Mouse (Mus musculus) NIH3T3 (cell line): Measurements from ENCODE around the gene Trio.

Source experiments
- DNase-seq: peaks from one replicate; pipeline ENCODE4 v3.0.0-alpha.2; 2012; ENCODE audit warnings: low read depth

Trio gene

DNA sequence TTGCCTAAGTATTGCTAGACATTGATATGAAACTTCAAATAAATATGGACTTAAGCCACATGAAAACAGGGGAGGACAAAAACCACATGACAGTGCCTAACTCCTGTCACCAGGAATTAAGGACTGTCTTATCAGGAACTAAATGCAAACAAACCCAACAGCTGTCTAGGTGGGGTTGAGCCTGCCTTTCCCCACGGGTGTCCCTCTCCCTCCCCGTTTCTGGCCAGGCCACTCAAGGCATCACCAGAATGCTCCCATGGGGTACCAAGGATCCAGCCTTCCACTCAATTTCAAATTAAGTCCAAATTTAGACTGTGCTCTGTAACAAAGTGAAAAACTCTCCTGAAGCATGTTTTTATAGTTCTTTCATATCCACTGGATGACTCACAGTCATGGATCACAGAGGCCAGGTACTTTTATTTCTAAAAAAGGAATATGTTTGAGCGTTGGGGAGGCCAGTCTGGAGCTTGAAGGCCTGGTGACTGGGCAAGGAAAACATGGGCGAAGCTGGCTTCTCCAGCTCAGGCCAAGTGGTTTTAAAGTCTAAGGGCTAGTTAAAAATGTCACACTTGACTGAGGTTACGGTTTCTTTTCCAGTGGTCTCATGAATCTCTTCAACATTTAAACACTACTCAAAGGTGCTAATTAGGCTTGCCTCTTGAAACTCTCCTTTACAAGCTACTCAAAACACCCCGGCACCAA lies 33.6 kb downstream of the Trio start:
- DNase-seq = peak; percentile 60

DNA sequence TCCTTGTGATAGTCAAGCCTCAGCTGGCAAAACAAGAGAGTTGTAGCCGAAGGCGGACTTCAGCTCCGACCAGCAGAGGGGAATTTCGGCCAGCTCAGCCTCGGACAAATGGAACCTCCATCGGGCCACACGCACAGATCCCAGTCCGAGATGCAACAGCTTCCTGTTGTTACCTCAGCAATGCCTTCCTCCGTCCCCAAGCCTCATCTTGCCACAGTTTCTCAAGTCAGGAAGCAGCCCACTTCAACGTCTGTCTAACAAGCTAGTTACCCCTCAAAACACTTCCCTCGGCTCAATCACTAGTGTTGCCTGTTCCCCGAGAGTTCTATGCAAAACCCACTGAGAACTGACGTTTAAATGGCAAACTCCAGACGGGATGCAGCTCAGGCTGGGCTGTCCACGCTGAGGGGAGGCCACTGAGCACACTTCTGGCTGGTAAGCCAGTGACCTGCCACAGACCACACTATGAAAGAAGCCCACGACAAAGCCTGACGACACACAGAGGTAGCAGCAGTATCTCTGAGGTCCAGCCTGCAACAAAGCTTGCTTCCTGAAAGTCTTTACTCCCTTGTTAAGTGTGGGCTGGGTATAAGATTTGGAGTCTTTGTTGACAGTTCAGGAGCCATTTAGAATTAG lies 34.5 kb downstream of the Trio start:
- DNase-seq = no peak

DNA sequence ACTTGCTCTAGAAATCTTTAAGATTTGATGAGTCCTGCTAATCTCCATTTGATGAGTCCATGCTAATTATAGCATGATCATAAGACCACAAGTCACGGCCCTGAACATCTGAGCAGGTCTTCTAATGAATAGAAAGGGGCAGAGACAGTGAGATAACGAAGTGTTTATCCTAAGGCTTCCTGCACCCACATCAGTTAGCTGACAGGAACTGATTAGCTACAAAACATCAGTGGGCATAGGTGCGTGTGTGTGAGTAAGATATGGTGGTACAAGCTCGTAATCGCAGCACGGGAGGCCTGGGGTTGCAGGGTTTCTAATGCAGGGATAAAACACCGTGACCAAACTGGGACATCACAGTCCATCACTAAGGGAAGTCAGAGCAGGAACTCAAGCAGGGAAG lies 37.7 kb downstream of the Trio start:
- DNase-seq = no peak

DNA sequence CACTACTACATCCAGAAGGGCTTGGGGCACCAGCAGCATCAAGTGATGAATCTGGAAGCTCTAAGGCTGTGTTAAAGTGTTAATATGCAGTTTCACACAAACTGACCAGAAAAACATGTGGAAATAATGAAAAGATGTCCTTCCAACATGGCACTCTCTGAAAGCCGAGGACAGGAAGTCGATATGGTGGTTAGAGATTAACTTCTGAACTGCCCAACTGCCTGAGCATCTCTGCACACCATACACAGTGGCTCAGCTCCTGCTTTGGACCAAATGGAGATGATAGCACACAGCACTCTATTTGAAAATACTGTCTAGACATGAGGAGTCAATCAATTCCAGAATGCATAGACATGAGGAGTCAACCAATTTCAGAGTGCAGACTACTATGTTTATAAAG lies 40.8 kb downstream of the Trio start:
- no peak for DNase-seq

DNA sequence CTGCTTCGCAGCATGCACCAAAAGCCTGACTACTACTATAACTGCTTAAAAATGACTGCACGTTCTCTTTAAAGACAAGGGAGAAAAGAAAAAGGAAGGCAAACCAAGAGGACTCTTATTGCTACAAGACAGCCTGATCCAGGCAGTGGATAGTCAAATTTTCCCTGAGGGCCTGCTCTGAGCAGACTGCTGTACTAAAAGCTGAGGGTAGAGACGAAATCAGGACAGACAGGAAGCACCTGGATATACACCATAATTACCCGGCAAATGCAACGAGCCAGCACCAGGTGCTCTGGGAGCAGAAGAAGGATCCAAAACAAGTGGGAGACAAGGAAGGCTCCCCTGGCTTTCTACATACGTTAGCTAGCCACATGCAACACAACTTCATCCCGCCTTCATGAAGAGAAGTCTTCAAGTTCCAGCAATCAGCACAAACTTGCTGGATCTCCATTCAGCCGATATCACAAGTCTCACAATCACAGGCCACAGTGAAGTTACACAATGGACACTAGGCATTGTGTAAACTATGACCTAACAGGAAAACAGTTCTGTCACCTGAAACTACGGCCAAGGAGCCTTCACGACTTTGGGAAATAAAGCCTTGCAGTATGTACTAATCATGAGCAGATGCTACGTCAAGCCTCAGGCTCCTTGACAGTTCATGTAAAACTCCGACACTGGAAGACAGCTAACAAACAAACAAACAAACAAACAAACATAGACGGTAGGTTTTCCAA lies 43.7 kb downstream of the Trio start:
- no peak for DNase-seq

DNA sequence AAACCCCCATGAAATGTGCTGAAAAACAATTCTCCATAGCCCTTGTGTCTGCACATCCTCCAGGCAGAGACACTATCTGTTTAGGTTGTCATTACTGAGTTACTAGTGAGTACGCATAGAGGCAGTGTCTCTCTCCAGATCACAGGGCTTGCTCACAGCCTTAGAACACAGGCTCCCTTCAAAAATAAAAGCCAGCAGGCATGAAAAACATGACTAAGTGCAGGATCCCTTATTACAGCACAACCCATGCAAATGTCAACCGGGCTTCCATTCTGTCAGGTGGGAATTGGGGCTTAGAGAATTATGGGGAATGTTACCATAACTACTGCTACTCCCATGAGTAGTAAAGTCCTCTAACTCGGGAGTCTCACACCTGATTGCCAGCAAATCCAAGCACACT lies 44.4 kb downstream of the Trio start:
- no peak for DNase-seq

DNA sequence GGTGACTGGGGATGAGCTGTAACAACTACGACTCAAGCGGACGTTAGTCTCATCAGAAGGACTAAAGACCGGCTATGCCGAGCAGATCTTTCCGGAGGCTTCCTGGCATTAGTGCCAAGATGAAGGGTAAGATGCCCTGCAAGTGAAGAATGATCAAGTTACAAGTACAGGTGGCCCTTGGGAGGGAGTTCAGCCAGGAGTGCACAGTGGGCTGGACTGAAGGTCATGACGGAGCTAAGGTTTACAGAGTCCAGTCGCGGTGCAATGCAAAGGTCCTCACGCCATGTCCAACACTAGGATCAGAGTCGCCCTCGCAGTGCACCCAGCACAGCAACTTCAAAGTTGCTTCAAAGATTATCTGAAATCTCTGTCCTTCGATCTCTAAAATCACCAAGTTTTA lies 45.2 kb downstream of the Trio start:
- no peak for DNase-seq

DNA sequence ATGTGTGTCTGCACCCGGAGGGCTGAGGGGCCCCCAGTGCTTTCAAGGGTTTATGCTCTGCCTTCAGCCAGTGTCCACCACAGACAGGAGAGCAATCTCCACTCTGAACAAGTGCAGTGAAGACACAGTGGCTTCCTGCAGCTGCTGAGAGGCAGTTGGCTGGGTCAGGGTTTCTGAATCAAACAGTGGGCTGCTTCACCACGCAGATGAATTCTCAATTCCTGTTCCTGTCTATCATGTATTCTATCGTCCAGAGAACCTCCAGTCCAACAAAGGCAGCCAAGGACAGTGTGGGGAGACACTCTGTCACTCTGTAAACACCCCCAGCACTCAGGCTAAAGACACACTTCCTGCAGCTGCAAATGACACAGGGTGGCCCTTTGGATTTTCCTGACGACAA lies 48.7 kb downstream of the Trio start:
- DNase-seq = no peak

DNA sequence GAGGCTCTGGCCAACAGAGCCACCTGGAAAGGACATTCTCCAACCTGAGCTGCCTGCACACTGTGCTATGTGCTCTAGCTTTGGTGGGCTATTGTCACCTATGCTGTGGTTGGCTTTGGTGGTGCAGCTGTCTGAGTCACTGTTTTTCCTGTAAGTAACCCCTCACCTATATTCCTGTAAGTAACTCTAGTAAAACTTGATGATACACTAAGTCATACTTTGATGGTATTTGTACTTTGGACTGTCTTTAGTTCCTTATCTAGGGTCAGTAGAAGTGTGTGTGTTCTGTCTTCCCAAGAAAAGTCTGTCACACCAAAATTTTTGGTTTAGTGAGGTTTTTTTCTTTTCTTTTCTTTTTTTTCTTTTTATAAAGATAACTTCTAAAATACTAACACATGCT lies 49.3 kb downstream of the Trio start:
- DNase-seq = no peak

DNA sequence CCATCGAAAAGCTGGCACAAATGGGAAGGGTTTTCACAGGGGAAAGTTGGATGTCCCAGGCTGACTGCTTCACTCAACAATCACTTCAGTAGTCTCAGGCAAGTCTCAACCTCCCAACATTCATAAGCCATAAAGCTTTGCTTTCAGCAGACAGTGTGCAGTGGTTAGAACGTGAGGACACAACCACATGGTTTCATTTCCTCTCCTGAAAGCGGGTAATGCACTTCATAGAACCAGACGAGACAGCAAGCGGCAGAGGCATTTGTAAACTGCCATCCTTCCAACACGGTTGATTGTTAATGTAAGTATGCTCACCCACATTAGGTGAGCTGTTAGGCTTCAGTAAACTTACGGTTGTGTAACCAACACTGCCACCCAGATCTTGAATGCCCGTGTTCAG lies 51.0 kb downstream of the Trio start:
- DNase-seq = no peak

DNA sequence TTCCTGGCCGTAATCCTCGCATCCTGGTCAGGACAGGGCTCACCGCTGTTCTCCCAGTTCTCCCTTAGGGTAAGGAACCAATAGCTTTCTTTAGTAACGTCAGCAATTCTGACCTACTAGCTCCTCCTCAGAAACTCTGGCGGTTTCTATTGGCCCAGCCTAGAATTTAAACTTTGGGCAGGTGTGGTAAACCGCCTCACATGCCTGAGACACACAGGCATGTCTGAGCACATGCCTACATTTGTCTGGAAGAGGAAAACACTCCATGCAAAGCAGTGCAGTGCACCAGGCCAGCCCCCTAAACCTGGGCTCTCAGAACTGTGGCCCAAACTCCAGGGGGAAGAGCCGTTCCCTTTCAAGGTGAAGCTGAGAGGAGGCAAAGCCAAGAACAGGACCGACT lies 57.5 kb downstream of the Trio start:
- DNase-seq = no peak

DNA sequence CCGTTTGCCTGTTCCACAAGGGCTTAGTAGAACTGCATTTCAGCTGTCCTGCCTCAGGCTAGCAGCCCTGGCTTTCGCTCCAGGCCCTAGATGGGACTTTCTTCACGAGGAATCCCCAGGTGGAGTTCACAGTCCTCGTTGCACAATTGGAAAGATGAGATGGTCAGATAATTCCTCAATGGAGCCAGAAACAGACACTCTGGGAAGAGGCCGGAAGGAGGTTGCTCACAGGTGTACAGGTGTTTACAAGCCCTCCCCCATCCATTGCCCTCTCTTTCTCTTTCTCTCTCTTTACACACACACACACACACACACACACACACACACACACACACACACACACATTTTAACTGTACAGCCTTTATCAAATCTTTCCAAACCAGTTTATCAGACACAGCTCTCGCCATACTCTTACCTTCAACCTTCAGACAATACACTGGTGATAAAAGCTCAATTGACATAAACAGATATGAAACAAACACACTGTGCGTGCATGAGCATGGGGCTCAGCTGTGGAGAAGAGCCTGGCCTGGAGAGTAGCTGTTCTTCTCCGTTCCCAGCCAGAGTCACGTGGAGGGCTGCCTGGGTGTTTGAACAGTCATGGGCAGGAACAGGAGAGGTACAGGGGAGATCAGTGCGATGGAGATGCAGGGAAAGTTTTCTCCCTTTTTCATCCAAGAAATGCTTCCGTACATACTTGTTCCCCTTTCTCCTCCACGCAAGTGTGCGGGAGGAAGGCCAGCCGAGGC lies 58.3 kb downstream of the Trio start:
- no peak for DNase-seq

DNA sequence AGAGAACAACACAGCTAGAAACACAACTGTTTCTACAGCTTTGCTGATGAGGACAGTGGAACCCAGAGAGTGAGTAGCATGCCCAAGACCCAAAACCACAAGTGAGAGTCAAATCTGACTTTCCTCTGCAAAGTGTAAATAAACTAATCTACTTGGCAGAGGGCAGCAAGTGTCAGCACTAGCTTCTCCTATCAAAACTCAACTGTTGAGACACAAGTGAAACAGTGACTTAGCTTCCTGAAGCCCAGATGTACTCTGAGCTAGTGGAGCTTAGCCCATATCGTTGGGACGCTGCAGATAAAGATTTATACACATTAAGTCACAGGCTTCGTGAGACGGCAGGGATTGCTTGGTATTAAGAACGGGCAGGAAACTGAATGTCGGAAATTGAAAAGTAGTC lies 60.8 kb downstream of the Trio start:
- no peak for DNase-seq

DNA sequence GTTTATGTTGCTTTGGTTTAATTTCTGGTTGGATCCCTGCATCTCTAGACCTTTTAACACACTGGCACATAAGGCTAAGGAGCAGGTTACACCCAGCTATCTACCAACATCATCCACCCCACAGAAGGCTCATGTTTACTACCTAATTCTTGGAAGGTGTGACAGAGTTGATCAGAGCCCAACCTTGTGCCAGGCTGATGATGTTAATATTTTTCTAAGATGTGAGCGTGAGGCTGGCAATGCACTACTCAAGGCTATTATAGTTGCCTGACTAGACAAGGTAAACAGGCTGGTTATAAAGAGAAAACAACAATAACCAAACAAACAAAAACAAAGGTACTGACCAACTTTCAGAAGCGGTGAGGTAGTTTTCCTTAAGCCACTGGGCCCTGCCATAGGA lies 62.1 kb downstream of the Trio start:
- DNase-seq = no peak

DNA sequence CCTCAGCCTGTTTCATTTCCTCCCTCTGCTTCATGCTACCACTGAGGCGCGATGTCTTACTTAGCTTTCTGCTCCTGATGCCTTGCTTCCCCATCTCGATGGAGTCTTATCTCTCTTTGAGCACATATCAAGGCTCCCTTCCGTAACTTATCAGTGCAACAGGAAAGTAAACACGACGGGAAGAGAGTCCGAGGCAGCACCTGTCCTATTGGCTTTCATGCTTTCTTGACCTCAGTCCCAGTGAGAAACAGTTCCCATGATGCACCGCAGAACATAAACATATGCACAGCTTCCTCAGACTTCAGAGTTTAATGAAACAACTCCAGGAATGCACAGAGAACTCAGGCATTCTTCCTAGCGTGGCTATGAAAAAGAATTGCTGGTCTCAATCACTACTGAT lies 65.0 kb downstream of the Trio start:
- DNase-seq = no peak

DNA sequence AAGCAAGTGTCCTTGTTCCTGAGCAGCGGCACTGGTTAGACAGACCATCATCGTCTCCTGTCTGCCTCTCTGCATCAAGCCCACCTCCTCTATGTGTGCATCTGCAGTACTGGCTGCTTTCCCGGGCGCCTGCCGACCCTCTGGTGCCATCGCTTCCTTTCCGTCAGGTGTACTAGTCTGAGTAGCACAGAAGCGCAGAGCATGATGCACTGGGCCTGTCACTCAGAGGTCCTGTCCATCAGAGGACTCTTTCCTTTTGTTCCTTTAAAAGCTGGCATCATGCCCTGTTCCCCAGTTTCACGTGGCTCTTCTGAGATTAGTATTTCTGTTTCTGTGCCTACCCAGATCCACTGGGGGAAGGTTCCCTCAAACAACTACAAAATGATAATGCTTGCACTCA lies 67.8 kb downstream of the Trio start:
- no peak for DNase-seq

DNA sequence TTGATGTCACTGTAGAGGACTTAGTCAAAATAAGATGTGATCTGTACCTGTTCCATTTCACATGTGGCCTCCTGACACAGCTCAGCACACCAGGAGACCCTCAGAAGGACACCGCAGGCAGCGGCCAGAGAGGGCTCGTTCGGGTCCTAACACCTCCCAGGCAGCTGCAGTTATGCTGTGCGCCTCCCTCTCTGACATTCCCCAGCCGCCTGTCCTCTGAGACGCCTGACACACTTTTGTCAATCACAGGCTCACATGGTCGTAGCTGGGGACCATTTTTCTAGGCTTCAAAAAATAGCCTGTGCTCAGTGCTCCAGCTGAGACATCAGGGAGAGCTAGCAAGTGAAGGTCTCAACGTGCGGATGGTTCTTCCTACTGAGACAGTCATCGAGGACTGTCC lies 70.0 kb downstream of the Trio start:
- no peak for DNase-seq

DNA sequence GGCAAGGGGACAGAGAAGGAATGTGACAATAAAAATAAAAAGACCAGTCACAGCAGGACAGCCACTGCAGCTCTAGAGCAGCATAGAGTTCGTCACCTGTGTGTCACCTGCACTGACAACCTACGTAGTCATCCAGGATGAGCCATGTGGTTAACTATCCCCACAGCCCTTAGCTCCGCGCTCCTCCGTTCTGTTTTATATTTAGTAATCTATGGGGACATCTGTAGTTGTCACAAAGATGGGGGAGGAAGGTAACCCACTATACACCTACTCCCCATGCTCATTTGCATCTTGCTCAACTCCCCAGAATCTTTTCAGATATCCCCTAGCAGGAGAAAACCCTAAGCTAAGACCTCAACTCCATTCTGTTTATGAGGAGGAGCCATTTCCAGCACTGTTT lies 71.3 kb downstream of the Trio start:
- no peak for DNase-seq

DNA sequence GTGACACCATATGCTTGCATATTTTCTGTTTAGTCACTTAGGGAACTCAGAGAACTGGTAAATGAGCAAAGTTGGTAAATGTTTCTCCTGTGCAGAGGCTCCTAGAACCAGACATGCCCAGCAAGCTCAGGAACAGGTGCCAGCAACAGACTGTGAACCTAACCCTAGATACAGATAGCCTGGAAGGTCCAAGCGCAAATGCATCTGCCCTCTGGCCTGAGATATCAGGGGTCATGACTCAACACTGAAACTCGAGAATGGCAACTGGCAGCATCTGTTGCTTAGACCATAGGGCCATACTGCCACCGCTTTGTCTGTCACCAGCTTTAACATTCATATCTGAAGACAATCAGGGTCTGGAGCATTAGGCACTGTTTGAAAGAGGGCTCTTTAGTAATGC lies 72.1 kb downstream of the Trio start:
- no peak for DNase-seq

DNA sequence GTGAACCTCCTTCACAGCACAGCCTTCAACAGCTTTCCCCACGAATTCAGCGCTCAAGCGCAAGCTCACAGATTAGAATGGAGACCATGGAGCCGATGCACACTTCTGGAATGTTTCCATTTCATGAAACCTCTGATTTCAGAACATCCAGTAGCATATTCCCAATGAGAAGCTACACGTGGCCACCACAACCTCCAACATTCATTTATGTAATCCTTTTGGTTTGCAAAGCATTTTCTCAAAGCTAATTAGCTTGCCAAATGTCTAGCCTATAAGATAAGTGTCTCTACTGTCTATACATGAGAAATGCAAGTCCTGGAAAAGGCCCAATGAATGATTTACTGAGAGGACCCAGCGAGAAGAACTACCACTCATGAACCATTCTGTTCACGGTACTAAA lies 74.5 kb downstream of the Trio start:
- no peak for DNase-seq

DNA sequence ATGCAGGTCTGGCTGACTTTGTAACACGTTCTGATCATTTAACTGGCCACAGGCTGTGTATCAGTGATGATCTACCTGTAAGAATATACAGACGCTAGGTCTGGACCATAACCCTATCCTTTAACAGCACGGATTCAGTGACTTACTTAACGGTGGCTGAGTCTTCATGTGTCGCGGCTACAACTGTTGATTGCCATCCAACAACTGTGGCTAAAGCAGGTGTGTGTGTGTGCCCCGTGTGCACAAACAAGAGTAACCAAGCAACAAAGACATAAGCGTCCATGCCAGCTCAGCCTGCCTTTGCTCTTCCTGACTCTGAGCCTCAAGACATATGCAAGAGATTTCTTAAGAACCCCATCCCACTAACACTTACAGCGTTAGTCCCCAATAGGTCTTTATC lies 76.5 kb downstream of the Trio start:
- no peak for DNase-seq

DNA sequence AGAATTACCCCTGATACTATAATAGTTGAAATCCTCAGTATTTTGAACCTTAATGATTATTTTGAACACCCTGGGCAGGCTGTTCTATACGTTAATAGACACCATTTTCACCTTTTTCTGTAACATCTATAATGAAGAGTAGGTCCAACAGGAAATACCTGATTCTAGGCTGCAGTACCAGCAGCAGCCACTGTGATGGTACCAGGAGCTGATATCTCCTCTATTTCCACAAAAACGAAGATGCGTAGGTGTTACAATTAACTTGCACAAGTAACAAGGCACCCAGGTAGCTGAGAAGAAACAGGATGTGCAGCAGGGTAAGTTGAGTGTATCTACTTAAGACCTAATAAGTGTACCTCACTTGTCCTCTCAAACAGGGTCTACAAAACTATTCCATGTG lies 77.8 kb downstream of the Trio start:
- DNase-seq = no peak

DNA sequence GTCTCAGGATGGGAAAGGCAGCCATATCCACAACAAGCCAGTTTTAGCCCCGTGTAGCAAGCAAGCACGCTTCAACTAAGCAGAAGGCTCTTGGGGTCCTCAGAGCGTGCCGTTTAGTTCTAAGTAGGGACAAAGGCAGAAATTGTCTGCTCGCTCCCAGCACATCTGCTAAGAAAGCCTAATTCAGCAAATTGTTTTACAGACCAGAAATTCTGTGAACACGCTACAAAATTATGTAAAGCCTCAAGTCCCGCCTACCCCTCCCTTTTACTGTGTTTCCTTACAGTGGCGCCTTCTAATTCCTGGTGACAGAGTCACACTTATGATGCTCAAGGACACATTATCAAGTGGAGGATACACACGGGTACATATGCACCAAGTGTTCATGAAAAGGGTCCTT lies 80.1 kb downstream of the Trio start:
- no peak for DNase-seq
